Mouse (Mus musculus) midbrain, embryonic 16.5 days (tissue): ENCODE results near the gene Creb3l2. TPM values are rescaled to one million over a fixed set of nuclear protein-coding genes. Genes with fewer than 3 reads are reported as not detected.

ENCODE experiments used
- ATAC-seq: fragments of 200-750 bp; cut with Nextera tagmentation; 2 replicates; pipeline ENCODE4 v1.8.0; 2017; ENCODE audit warnings: moderate TSS enrichment
- H3K27ac ChIP-seq: fragments of 300-500 bp; sonication (generic); 2 replicates; pipeline ENCODE4 v1.5.1; 2014; ENCODE audit warnings: mild to moderate bottlenecking, low read length, mixed read lengths
- H3K27me3 ChIP-seq: fragments of 300-500 bp; sonication (generic); 2 replicates; pipeline ENCODE4 v1.6.1; 2014; ENCODE audit warnings: low read depth, low read length, mixed read lengths; ENCODE audit not compliant: control insufficient read depth, insufficient read depth
- H3K36me3 ChIP-seq: fragments of 300-500 bp; sonication (generic); 2 replicates; pipeline ENCODE4 v1.6.1; 2014; ENCODE audit warnings: mild to moderate bottlenecking, low read length, moderate library complexity, mixed read lengths; ENCODE audit not compliant: control insufficient read depth, insufficient read depth
- H3K4me1 ChIP-seq: fragments of 300-500 bp; sonication (generic); 2 replicates; pipeline ENCODE4 v1.6.1; 2014; ENCODE audit warnings: mild to moderate bottlenecking, low read length, mixed read lengths; ENCODE audit not compliant: control insufficient read depth, insufficient read depth
- H3K4me2 ChIP-seq: fragments of 300-500 bp; sonication (generic); 2 replicates; pipeline ENCODE4 v1.6.1; 2014; ENCODE audit warnings: mild to moderate bottlenecking, low read length, mixed read lengths
- H3K4me3 ChIP-seq: fragments of 300-500 bp; sonication (generic); 2 replicates; pipeline ENCODE4 v1.5.1; 2014; ENCODE audit warnings: low read depth, mild to moderate bottlenecking, low read length, moderate library complexity, mixed read lengths
- H3K9ac ChIP-seq: fragments of 300-500 bp; sonication (generic); 2 replicates; pipeline ENCODE4 v1.6.1; 2014; ENCODE audit warnings: low read depth, low read length, mixed read lengths
- H3K9me3 ChIP-seq: fragments of 300-500 bp; sonication (generic); replicated peaks from 2 replicates; pipeline ENCODE4 v1.6.1; 2014; ENCODE audit warnings: mild to moderate bottlenecking, low read length, mixed read lengths; ENCODE audit not compliant: control insufficient read depth, poor library complexity, severe bottlenecking
- WGBS: fragments of 180-500 bp; shearing (Covaris S2); extraction: QIAGEN DNeasy Blood & Tissue Kit; methylation state at CpG from one replicate; pipeline ENCODE4 v1.1.7; 2014; 5-methylcytosine and 5-hydroxymethylcytosine counted together
- polyA plus RNA-seq: library from polyadenylated mRNA; unstranded; fragments of >200 nt; fragmentation: Nextera tagmentation; extraction: Ambion mirVana; gene quantifications from 2 replicates; pipeline ENCODE4 v1.2.1, GENCODE M21; 2015

Creb3l2 gene
- polyA plus RNA-seq, 1 experiment from 2014 or later, result 2.3 TPM

DNA sequence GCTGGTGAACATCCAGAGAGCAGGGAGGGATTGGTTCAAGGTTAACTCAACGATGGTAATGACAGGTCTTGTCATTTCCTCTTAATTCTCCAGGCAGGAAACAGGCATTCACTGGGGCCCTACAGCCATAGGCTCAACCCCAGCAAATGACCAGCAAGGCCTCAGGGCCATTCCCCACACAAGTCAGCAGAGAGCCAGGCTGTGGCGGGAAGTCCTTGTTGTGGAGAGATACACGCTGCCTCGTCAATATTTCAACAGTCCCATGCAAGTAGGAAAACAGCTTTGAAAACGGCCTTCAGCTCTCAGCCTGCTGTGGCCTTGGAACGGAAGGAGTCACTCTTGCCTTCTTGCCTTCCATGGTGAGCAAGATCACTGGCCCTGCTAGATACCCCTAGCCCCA, 6.6 kb downstream of the Creb3l2 start:
- no peak for ATAC-seq
- Histone ChIP-seq H3K4me2 (no peak overlapping the region), H3K27me3 (no peaks in the 10 kb centered on the region), H3K4me3 (no peak overlapping the region), H3K36me3 (no peaks in the 10 kb centered on the region), H3K27ac (no peak overlapping the region), H3K9me3 (no peaks in the 10 kb centered on the region), H3K4me1 (no peaks in the 10 kb centered on the region), H3K9ac (no peak overlapping the region)
- 83% methylated on average over 6 of the region's 6 CpGs for WGBS

DNA sequence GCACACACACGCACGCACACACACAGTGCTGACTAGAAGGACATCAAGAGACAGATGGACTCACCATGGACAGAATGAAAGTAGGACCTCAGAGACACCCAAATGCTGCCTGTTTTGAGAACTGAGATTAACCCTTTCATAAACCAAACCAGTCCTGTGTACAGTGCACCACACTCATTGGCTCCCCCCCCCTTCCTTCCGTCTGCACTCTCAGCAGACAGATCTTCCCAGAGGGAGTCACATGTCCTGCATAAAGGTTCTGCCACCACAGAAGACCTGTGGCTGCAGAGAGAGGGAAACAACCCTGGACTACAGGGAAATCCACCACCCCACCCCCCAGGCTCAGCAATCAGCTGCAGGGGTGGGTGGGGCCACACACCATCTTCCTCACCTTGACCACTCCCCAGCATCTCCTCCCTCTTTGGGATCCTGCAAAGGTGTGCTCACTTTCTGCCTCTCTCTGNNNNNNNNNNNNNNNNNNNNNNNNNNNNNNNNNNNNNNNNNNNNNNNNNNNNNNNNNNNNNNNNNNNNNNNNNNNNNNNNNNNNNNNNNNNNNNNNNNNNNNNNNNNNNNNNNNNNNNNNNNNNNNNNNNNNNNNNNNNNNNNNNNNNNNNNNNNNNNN, 12.0 kb downstream of the Creb3l2 start:
- Histone ChIP-seq H3K27me3 (no peaks in the 10 kb centered on the region), H3K36me3 (no peaks in the 10 kb centered on the region), H3K9ac (no peak overlapping the region), H3K4me3 (no peak overlapping the region), H3K27ac (no peak overlapping the region), H3K9me3 (no peaks in the 10 kb centered on the region), H3K4me1 (no peaks in the 10 kb centered on the region), H3K4me2 (no peak overlapping the region)
- no peak for ATAC-seq
- WGBS, result 96% methylated on average over 3 of the region's 3 CpGs

DNA sequence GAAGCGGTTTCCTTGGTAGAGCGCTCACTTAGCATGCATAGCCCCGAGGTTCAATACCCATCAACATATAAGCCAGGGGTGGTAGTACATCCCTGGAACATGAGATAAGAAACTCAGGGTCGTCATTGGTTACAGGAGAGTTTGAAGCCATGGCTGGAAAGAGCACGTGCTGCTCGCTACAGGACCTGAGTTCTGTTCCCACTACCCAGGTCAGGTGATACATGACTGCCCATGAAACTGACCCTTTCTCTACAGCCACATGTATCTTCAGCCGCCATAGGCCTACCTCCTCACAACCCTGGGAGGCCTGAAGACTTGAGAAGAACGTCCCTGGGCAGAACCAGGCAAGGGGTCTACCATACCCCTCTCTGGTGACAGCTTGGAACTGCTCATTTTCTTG, 13.0 kb downstream of the Creb3l2 start:
- 89% methylated on average over 8 of the region's 8 CpGs for WGBS
- Histone ChIP-seq H3K27me3 (no peaks in the 10 kb centered on the region), H3K9me3 (no peaks in the 10 kb centered on the region), H3K27ac (no peak overlapping the region), H3K4me1 (no peaks in the 10 kb centered on the region), H3K4me3 (no peak overlapping the region), H3K9ac (no peak overlapping the region), H3K4me2 (no peak overlapping the region), H3K36me3 (no peaks in the 10 kb centered on the region)
- ATAC-seq, result no peak

DNA sequence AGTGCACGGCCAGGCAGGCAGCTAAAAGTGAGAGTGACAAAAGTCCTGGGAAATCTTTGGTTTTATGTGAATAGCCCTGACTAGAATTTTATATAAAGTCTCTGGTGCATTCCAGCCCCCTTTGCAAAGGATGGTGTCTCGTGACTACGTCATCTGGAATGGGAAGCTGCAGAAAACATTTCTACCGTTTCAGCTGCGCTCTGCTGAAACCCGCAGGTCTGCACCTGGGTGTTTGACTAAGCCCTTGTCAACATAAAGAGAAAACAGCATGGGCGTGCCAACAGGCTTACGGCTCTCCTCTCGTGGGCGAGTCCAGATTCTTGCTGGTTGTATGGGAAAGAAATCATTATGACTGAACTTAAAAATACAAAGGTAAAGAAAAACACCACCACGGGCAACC, 13.9 kb downstream of the Creb3l2 start:
- WGBS, result 61% methylated on average over 11 of the region's 11 CpGs

DNA sequence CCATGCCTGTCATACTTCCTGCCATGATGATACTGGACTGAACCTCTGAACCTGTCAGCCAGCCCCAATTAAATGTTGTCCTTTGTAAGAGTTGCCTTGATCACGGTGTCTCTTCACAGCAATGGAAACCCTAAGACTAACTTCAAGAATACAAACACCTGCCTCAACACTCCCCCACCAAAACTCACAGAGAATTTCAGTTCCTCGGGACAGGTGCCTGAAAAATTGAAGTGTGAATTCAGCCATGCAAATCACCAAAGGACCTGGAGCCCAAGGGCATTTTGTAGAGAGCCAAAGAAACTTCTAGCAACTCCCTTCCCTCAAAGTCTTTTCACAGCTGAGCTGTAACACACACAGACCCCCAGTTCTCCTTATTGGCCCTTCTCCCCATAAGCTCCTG, 15.3 kb downstream of the Creb3l2 start:
- Histone ChIP-seq H3K27me3 (no peaks in the 10 kb centered on the region), H3K4me2 (no peak overlapping the region), H3K36me3 (no peaks in the 10 kb centered on the region), H3K27ac (no peak overlapping the region), H3K4me3 (no peak overlapping the region), H3K9ac (no peak overlapping the region), H3K9me3 (no peaks in the 10 kb centered on the region), H3K4me1 (no peaks in the 10 kb centered on the region)
- WGBS, result 93% methylated on average over 2 of the region's 2 CpGs
- ATAC-seq, result no peak

More for the DNA sequence above, 13.9 kb downstream of the Creb3l2 start:
- Histone ChIP-seq H3K27ac (no peak overlapping the region), H3K9me3 (no peaks in the 10 kb centered on the region), H3K36me3 (no peaks in the 10 kb centered on the region), H3K4me3 (no peak overlapping the region), H3K9ac (no peak overlapping the region), H3K4me2 (no peak overlapping the region), H3K27me3 (no peaks in the 10 kb centered on the region), H3K4me1 (no peaks in the 10 kb centered on the region)
- ATAC-seq, result no peak

DNA sequence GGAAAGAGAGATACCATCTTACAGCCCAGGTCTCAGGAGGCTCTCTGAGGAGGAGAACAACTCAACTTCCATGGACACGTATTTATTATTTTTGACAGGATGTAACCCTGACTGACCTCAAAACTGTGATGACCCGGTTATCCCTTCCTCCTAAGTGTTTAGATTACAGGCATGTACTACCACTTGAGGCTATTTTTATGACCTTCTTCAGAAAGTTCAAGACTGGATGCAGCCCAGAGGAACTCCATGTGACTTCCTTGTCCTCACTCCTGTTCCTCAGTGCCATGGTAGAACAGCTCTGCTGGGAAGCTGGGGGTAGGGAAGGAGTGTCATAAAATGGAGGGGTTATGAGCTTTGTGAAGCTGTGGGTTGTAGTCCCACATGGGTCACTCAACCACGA, 16.1 kb downstream of the Creb3l2 start:
- Histone ChIP-seq H3K27ac (no peak overlapping the region), H3K9ac (no peak overlapping the region), H3K27me3 (no peaks in the 10 kb centered on the region), H3K4me3 (no peak overlapping the region), H3K9me3 (no peaks in the 10 kb centered on the region), H3K4me1 (no peaks in the 10 kb centered on the region), H3K4me2 (no peak overlapping the region), H3K36me3 (no peaks in the 10 kb centered on the region)
- 89% methylated on average over 3 of the region's 3 CpGs for WGBS
- no peak for ATAC-seq

DNA sequence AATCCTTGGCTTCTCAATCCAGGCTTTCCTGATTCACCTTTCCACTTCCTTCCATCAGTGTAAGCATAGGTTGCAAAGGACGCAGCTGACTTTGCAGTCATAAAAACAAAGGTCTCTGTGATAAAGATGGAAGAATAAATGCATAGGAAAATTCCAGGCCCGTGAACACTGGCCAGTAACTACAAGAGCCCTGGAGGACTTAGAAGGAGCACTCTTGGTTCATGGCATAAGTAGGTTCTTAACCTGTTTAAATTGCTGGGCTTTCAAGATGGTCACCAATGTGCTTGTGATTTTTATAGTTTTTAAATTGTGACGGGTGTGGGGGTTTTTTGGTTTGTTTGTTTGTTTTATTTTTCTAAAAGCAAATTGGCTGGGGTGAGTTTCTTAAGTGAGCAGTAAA, 16.9 kb downstream of the Creb3l2 start:
- H3K4me2 ChIP-seq, result no peak overlapping the region
- no peak for ATAC-seq
- H3K4me3 ChIP-seq, result no peak overlapping the region
- no peaks in the 10 kb centered on the region for H3K27me3 ChIP-seq
- H3K9me3 ChIP-seq, result no peaks in the 10 kb centered on the region
- no peak overlapping the region for H3K27ac ChIP-seq
- no peaks in the 10 kb centered on the region for H3K4me1 ChIP-seq
- WGBS, result 92% methylated on average over 3 of the region's 3 CpGs
- no peaks in the 10 kb centered on the region for H3K36me3 ChIP-seq
- H3K9ac ChIP-seq, result no peak overlapping the region

DNA sequence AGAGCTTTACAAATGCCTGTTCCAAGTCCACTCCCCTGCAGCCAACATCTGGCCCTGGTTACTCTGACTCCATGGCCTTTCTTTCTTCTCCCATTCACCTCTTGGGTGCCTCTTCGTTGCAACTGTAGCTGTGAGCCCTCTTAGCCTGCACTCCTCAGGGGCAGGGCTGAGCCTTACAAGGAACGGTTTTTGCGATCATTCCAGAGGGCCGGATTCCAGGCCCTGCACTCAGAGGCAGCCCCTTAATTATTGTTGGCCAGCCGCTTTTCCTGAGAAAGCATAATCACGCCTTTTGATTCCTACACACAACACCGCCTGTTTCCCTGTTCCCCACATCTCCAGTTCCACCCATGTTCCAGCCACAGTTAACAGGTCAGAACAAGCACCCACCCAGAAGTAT, 17.6 kb downstream of the Creb3l2 start:
- H3K9me3 ChIP-seq, result no peaks in the 10 kb centered on the region
- H3K9ac ChIP-seq, result no peak overlapping the region
- no peaks in the 10 kb centered on the region for H3K27me3 ChIP-seq
- no peak for ATAC-seq
- no peaks in the 10 kb centered on the region for H3K36me3 ChIP-seq
- H3K4me1 ChIP-seq, result no peaks in the 10 kb centered on the region
- H3K27ac ChIP-seq, result no peak overlapping the region
- H3K4me2 ChIP-seq, result no peak overlapping the region
- 80% methylated on average over 7 of the region's 7 CpGs for WGBS
- no peak overlapping the region for H3K4me3 ChIP-seq

DNA sequence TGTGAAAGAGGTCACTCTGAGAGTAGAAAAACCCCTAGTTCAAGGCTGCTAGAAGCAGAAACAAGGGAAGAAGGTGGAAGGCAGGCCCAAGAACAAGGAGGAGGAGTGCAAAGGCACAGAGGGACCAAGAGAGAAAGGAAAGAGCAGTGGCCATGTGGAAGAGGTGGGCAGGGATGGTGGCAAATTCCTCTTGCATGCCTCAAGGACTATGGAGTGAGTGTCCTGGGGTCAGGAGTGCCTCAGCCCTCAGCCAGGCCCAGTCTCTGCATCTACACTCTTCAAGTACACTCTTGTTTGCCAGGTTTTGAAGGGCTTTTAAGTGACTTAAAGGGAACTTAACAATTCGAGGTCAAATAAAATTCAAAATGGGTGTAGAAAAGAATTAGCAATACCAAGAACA, 18.6 kb downstream of the Creb3l2 start:
- no peak overlapping the region for H3K4me3 ChIP-seq
- H3K27me3 ChIP-seq, result no peaks in the 10 kb centered on the region
- WGBS, result 68% methylated on average over 1 of the region's 1 CpGs
- H3K4me1 ChIP-seq, result no peaks in the 10 kb centered on the region
- ATAC-seq, result no peak
- no peak overlapping the region for H3K4me2 ChIP-seq
- H3K36me3 ChIP-seq, result no peaks in the 10 kb centered on the region
- H3K9ac ChIP-seq, result no peak overlapping the region
- H3K9me3 ChIP-seq, result no peaks in the 10 kb centered on the region
- no peak overlapping the region for H3K27ac ChIP-seq
